Mouse (Mus musculus) spleen, adult 2 months (tissue): ENCODE measurements at regions not wholly inside any gene's neighbourhood (a gene's known extent, or its start where the extent isn't known, plus 50 kb on each side); places are given as distances from the start of the nearest gene placed in this dataset.

Source experiments
- CTCF ChIP-seq: fragments of 200-500 bp; IDR thresholded peaks from 2 replicates; pipeline ENCODE4 v1.5.1; 2011; ENCODE audit warnings: mild to moderate bottlenecking, inconsistent platforms; ENCODE audit not compliant: insufficient read depth, insufficient read length, insufficient replicate concordance; ENCODE audit errors: extremely low read depth
- POLR2A ChIP-seq: fragments of 200-500 bp; IDR thresholded peaks from 2 replicates; pipeline ENCODE4 v1.6.1; 2011; ENCODE audit warnings: low read depth, low read length, inconsistent platforms

GRCm38 (mm10) chr8:103808580-103808979 lies 292.8 kb upstream of the Cdh5 start:
- TF ChIP-seq POLR2A (no peak), CTCF (no peak)
